Mouse (Mus musculus) myocyte (in vitro differentiated cells): ENCODE measurements around the gene Pacsin1. TPM values are rescaled to one million over a fixed set of nuclear protein-coding genes. Genes with fewer than 3 reads are reported as not detected.

Experiments
- H3K27me3 ChIP-seq: one replicate; pipeline ENCODE4 v1.6.1; 2011; ENCODE audit not compliant: control insufficient read depth, insufficient read depth, insufficient read length
- H3K36me3 ChIP-seq: one replicate; pipeline ENCODE4 v1.6.1; 2011; ENCODE audit not compliant: control insufficient read depth, insufficient read depth
- H3K4me2 ChIP-seq: one replicate; pipeline ENCODE4 v1.6.1; 2011; ENCODE audit warnings: low read depth, control low read depth
- H3K4me3 ChIP-seq: one replicate; pipeline ENCODE4 v1.5.1; 2011; ENCODE audit warnings: mild to moderate bottlenecking, control low read depth, moderate library complexity
- H3K79me2 ChIP-seq: one replicate; pipeline ENCODE4 v1.6.1; 2011; ENCODE audit not compliant: control insufficient read depth, insufficient read depth
- H3ac ChIP-seq: one replicate; pipeline ENCODE4 v1.6.1; 2011; ENCODE audit not compliant: control insufficient read depth, insufficient read length
- CEBPB ChIP-seq: IDR thresholded peaks from 2 replicates; pipeline ENCODE4 v1.6.1; 2011; ENCODE audit warnings: mild to moderate bottlenecking, moderate library complexity; ENCODE audit not compliant: poor library complexity, insufficient read depth, severe bottlenecking
- E2F4 ChIP-seq: IDR thresholded peaks from one replicate; pipeline ENCODE4 v1.6.1; 2011; ENCODE audit warnings: mild to moderate bottlenecking, control low read depth, moderate library complexity; ENCODE audit not compliant: insufficient read depth
- MAX ChIP-seq: IDR thresholded peaks from one replicate; pipeline ENCODE4 v1.6.1; 2011; ENCODE audit warnings: low read depth, mild to moderate bottlenecking, control low read depth
- MYOD1 ChIP-seq, 3 experiments: IDR thresholded peaks; one replicate each; pipeline ENCODE4 v1.6.1; 2011; ENCODE audit warnings: control low read depth in 2 of 3, low read depth in 2 of 3, mild to moderate bottlenecking in 2 of 3, moderate library complexity in 1 of 3; ENCODE audit not compliant: insufficient read length in 2 of 3, control insufficient read depth in 1 of 3
- MYOG ChIP-seq, 3 experiments: IDR thresholded peaks; one replicate each; pipeline ENCODE4 v1.6.1; 2011; ENCODE audit warnings: control low read depth in 2 of 3, low read depth in 2 of 3, mild to moderate bottlenecking in 2 of 3; ENCODE audit not compliant: insufficient read length in 2 of 3, control insufficient read depth in 1 of 3, insufficient read depth in 1 of 3
- POLR2A ChIP-seq: IDR thresholded peaks from one replicate; pipeline ENCODE4 v1.6.1; 2011; ENCODE audit warnings: low read depth, mild to moderate bottlenecking, control low read depth, moderate library complexity; ENCODE audit not compliant: insufficient read length
- POLR2AphosphoS2 ChIP-seq: IDR thresholded peaks from one replicate; pipeline ENCODE4 v1.6.1; 2011; ENCODE audit warnings: low read depth, control low read depth; ENCODE audit not compliant: insufficient read length
- REST ChIP-seq: IDR thresholded peaks from one replicate; pipeline ENCODE4 v1.6.1; 2011; ENCODE audit warnings: mild to moderate bottlenecking, control low read depth, moderate library complexity; ENCODE audit not compliant: insufficient read depth, insufficient read length
- SRF ChIP-seq: IDR thresholded peaks from one replicate; pipeline ENCODE4 v1.6.1; 2011; ENCODE audit warnings: low read depth; ENCODE audit not compliant: control insufficient read depth, insufficient read length
- TCF12 ChIP-seq: IDR thresholded peaks from one replicate; pipeline ENCODE4 v1.6.1; 2011; ENCODE audit warnings: mild to moderate bottlenecking, control low read depth; ENCODE audit not compliant: poor library complexity, insufficient read depth, severe bottlenecking
- TCF3 ChIP-seq: IDR thresholded peaks from one replicate; pipeline ENCODE4 v1.6.1; 2011; ENCODE audit warnings: low read depth, control low read depth; ENCODE audit not compliant: insufficient read length
- USF1 ChIP-seq: IDR thresholded peaks from one replicate; pipeline ENCODE4 v1.6.1; 2011; ENCODE audit warnings: low read depth, mild to moderate bottlenecking, control low read depth, moderate library complexity
- polyA plus RNA-seq: library from polyadenylated mRNA; unstranded; fragments of >200 nt; fragmentation: generic; extraction: Trizol; gene quantifications from one replicate; pipeline ENCODE4 v1.2.1, GENCODE M21; 2012; ENCODE audit warnings: missing spikeins

Gene Pacsin1
- polyA plus RNA-seq, 1 experiment, result 3.0 TPM

DNA sequence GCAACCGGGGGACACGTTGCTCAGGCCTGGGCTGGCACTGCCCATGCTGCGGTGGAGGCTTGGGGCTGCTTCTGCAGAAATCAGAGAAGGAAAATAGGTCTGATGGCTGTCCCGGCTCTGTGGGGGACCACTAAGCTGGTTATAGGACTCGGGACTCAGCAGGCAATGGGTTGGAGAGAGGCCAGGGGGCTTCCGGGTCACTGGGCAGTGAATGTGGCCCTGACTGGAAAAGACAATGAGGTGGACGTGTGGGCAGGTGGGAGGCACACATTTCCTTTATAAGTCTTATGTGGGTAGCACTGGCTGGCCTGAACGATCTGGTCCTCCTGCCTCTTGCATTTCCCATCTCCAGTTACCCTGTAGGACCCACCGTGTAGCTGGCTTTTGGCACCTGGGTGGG is 65.0 kb downstream of the Pacsin1 start:
- Histone ChIP-seq H3K4me2 (no peak overlapping the region), H3K27me3 (peaks cover 59% of the 10 kb centered on the region), H3K79me2 (no peaks in the 10 kb centered on the region), H3K4me3 (no peak overlapping the region), H3K36me3 (no peaks in the 10 kb centered on the region), H3ac (no peak overlapping the region)
- TF ChIP-seq REST (no peak), E2F4 (no peak), MYOD1 (IDR thresholded peaks at IDR 0.05; ENCODE audit: control insufficient read depth in 1 of 3, insufficient read length in 2 of 3, low read depth in 2 of 3) (no peak), MAX (no peak), SRF (no peak), USF1 (no peak), CEBPB (no peak), TCF3 (no peak), POLR2A (no peak), TCF12 (no peak)

GRCm38 (mm10) chr17:27721125-27721664 is 65.9 kb downstream of the Pacsin1 start:
- Histone ChIP-seq H3K27me3 (peaks cover 67% of the 10 kb centered on the region), H3ac (no peak overlapping the region), H3K36me3 (no peaks in the 10 kb centered on the region), H3K4me2 (no peak overlapping the region), H3K79me2 (no peaks in the 10 kb centered on the region), H3K4me3 (no peak overlapping the region)
- TF ChIP-seq REST (no peak), SRF (no peak), MYOG (IDR thresholded peaks at IDR 0.05; ENCODE audit: control insufficient read depth in 1 of 3, insufficient read depth in 1 of 3, insufficient read length in 2 of 3, low read depth in 2 of 3) (no peak), CEBPB (no peak), TCF12 (no peak), TCF3 (no peak), MYOD1 (IDR thresholded peaks at IDR 0.05; ENCODE audit: control insufficient read depth in 1 of 3, insufficient read length in 2 of 3, low read depth in 2 of 3) (no peak), USF1 (no peak), POLR2A (no peak)

DNA sequence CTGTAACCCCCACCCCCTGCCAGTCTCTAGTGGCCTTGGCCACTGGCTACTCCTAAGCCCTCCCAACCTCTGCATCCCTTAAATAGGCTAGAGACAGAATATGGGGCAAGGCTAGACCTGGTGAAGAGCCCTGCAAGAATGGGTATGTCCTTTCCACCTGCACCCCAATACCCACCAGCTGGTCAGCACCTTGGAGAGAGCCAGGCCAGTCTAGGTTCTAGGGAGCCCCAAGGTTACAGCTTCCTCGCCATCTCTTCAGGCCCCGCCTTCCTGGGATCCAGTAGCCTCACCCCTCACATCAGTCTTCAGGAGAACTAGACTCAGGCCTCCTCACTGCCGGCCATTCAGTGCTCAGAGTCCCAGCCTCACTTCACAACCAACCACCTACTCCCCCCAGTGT is 69.0 kb downstream of the Pacsin1 start:
- H3K36me3 ChIP-seq, result no peaks in the 10 kb centered on the region
- H3K4me2 ChIP-seq, result no peak overlapping the region
- no peak overlapping the region for H3ac ChIP-seq
- H3K4me3 ChIP-seq, result no peak overlapping the region
- no peaks in the 10 kb centered on the region for H3K79me2 ChIP-seq
- H3K27me3 ChIP-seq, result peaks cover 58% of the 10 kb centered on the region
- TF ChIP-seq REST (peak; percentile 72), USF1 (no peak)

- Histone ChIP-seq H3K36me3 (no peaks in the 10 kb centered on the region), H3K4me2 (no peak overlapping the region), H3K27me3 (peaks cover 55% of the 10 kb centered on the region), H3K79me2 (no peaks in the 10 kb centered on the region), H3K4me3 (no peak overlapping the region), H3ac (no peak overlapping the region)
- TF ChIP-seq POLR2A (no peak), TCF3 (no peak), REST (no peak), CEBPB (no peak), MYOG (IDR thresholded peaks at IDR 0.05; ENCODE audit: control insufficient read depth in 1 of 3, insufficient read depth in 1 of 3, insufficient read length in 2 of 3, low read depth in 2 of 3) (no peak), USF1 (no peak), MAX (no peak), SRF (no peak), POLR2AphosphoS2 (no peak)
Observed at GRCm38 (mm10) chr17:27725011-27725410, 69.7 kb downstream of the Pacsin1 start.

DNA sequence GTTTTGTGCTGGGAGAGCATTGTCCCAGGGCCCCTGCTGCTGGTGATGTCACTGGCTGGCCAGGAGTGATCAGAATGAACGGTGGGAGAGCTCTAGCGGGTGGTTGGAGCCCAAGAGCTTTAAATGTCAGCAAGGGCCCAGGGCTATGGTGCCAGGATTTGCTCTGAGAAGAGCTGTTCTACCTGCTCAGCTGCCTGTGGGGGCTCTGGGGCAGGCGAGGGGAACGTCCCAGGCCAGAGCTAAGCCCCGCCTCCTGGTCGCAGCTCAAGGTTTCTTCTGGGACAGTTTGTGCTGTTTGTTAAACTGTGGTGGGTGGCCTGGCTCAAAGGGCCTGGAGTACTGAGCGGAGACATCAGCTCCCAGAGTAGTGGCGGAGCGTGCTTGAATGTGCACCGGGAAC is 70.1 kb downstream of the Pacsin1 start:
- Histone ChIP-seq H3K4me2 (no peak overlapping the region), H3K36me3 (no peaks in the 10 kb centered on the region), H3K79me2 (no peaks in the 10 kb centered on the region), H3ac (no peak overlapping the region), H3K27me3 (peaks cover 52% of the 10 kb centered on the region), H3K4me3 (no peak overlapping the region)
- TF ChIP-seq CEBPB (no peak), POLR2AphosphoS2 (no peak), REST (no peak), POLR2A (no peak), TCF3 (no peak), E2F4 (no peak), USF1 (no peak), MYOD1 (IDR thresholded peaks at IDR 0.05; ENCODE audit: control insufficient read depth in 1 of 3, insufficient read length in 2 of 3, low read depth in 2 of 3) (no peak), MYOG (IDR thresholded peaks at IDR 0.05; ENCODE audit: control insufficient read depth in 1 of 3, insufficient read depth in 1 of 3, insufficient read length in 2 of 3, low read depth in 2 of 3) (no peak), MAX (no peak), SRF (no peak), TCF12 (no peak)
